Mouse (Mus musculus): ENCODE measurements around the gene AC109138.7.

AC109138.7 gene

GRCm38 (mm10) chr19:4214071-4214770 is at the start of gene AC109138.7, which contains the start of gene Clcf1:
TSS of gene AC109138.7 (plus strand) at chr19:4214357.
TSS of gene Clcf1 (plus strand) at chr19:4214238.
- peak; percentile 76 for DNase-seq

GRCm38 (mm10) chr19:4164721-4165120 is 49.4 kb upstream of the AC109138.7 start:
- DNase-seq, result no peak

GRCm38 (mm10) chr19:4166678-4167476 is 47.3 kb upstream of the AC109138.7 start:
- no peak for DNase-seq

- DNase-seq, result peak; percentile 99
Observed at GRCm38 (mm10) chr19:4169378-4169784, 44.8 kb upstream of the AC109138.7 start.

GRCm38 (mm10) chr19:4169810-4170209 is 44.3 kb upstream of the AC109138.7 start:
- DNase-seq, result no peak

- no peak for DNase-seq
Observed at GRCm38 (mm10) chr19:4170723-4171392, 43.3 kb upstream of the AC109138.7 start.

- DNase-seq, result peak; percentile 41
Observed at GRCm38 (mm10) chr19:4171393-4172290, 42.5 kb upstream of the AC109138.7 start.

GRCm38 (mm10) chr19:4172925-4173324 is 41.2 kb upstream of the AC109138.7 start:
- no peak for DNase-seq

- DNase-seq, result peak; percentile 56
Observed at GRCm38 (mm10) chr19:4175368-4175947, 38.7 kb upstream of the AC109138.7 start, which contains the start of gene Carns1. TSS of gene Carns1 (minus strand) at chr19:4175479.

GRCm38 (mm10) chr19:4180411-4180810 is 33.7 kb upstream of the AC109138.7 start:
- DNase-seq, result no peak

GRCm38 (mm10) chr19:4181892-4182291 is 32.3 kb upstream of the AC109138.7 start:
- DNase-seq, result peak; percentile 87

- no peak for DNase-seq
Observed at GRCm38 (mm10) chr19:4183689-4184088, 30.5 kb upstream of the AC109138.7 start.

- peak; percentile 44 for DNase-seq
Observed at GRCm38 (mm10) chr19:4184976-4185975, 28.9 kb upstream of the AC109138.7 start.

- no peak for DNase-seq
Observed at GRCm38 (mm10) chr19:4187303-4187702, 26.9 kb upstream of the AC109138.7 start.

GRCm38 (mm10) chr19:4189051-4189620 is 25.0 kb upstream of the AC109138.7 start:
- DNase-seq, result no peak

- DNase-seq, result peak; percentile 70
Observed at GRCm38 (mm10) chr19:4190831-4191334, 23.3 kb upstream of the AC109138.7 start, which contains the start of gene Tbc1d10c. TSS of gene Tbc1d10c (minus strand) at chr19:4191284.

GRCm38 (mm10) chr19:4191528-4192250 is 22.5 kb upstream of the AC109138.7 start, which contains the start of gene Ppp1ca:
TSS of gene Ppp1ca (plus strand) at chr19:4192065.
- DNase-seq, result peak; percentile 97

- no peak for DNase-seq
Observed at GRCm38 (mm10) chr19:4192251-4192985, 21.7 kb upstream of the AC109138.7 start.
